Mouse (Mus musculus) embryonic fibroblast, embryonic 13.5 days (primary cell): Measurements from ENCODE around the gene Hdac5.

Experiments used
- CTCF ChIP-seq: IDR thresholded peaks from 2 replicates; pipeline ENCODE4 v1.5.1; 2011; ENCODE audit warnings: mild to moderate bottlenecking, control low read depth, low read length, moderate library complexity, borderline replicate concordance; ENCODE audit not compliant: insufficient read depth
- POLR2A ChIP-seq: IDR thresholded peaks from 2 replicates; pipeline ENCODE4 v1.6.1; 2011; ENCODE audit warnings: low read depth, mild to moderate bottlenecking, control low read depth, low read length, moderate library complexity

GRCm38 (mm10) chr11:102215511-102215910 lies 14.5 kb downstream of the Hdac5 start:
- no peak for TF ChIP-seq CTCF
- TF ChIP-seq POLR2A: no peak
